22 mouse cellular contexts compared by ENCODE assay signal in the genomic region with DNA sequence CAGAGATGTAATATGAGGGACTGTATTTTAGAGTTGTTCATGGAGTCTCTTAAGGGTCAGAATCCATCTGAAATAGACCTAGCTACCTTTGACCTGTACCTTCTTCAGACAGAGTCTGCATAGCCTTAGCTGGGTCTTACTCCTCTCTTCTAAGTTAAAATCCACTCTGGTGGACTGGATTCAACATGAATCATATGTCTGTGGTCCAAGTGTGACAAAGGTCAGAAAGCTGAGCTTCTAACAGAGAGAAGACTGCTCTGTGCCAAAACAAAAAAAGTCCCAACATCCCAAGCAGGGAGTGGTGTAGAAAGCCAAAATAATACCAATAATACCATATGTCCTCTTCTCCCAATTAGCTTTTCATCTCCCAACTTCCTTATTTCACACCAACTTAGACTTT.
DNase-seq lines count a peak whose midpoint lies in the region; ATAC-seq lines count a peak whose summit lies in the region.
"Had no signal": no experiment of that assay in that cellular context is flagged by ENCODE, and none has a peak within 500 bp of the region (broad histone marks: within the 10 kb centered on the region; RNA-seq: fewer than 3 reads in every experiment).

No protein-coding gene starts in this region.

- intact Hi-C loops in heart, postnatal 10 days (cut with DNase I), result no loop called here

- H3K4me1 ChIP-seq in heart, embryonic 12.5 days (replicated peaks), result no peaks in the 10 kb centered on the region
- H3K4me1 ChIP-seq in kidney, embryonic 14.5 days (ENCODE audit: control insufficient read depth, insufficient read depth, low read length), result no peaks in the 10 kb centered on the region
- H3K4me1 ChIP-seq: embryonic facial prominence, embryonic 12.5 days; forebrain, embryonic 13.5 days; heart, embryonic 15.5 days; hindbrain, embryonic 12.5 days had no signal

- ATAC-seq in heart, embryonic 12.5 days (ENCODE audit: insufficient number of reproducible peaks, low FRiP score), result no peak
- ATAC-seq in kidney, embryonic 14.5 days (ENCODE audit: low FRiP score, low TSS enrichment), result no peak
- ATAC-seq: forebrain, embryonic 13.5 days; inflammation-experienced regulatory T-cells, adult 6 months had no signal

- H3K27ac ChIP-seq in heart, embryonic 12.5 days (ENCODE audit: poor library complexity, severe bottlenecking), result no peak overlapping the region
- no peak overlapping the region for H3K27ac ChIP-seq in kidney, embryonic 14.5 days (ENCODE audit: low read depth, low read length)
- H3K27ac ChIP-seq: embryonic facial prominence, embryonic 12.5 days; forebrain, embryonic 13.5 days; heart, embryonic 15.5 days; hindbrain, embryonic 12.5 days; layer of hippocampus, adult 2 months; macrophage; midbrain, embryonic 10.5 days; stomach, postnatal 0 days had no signal

- no peak overlapping the region for H3K4me2 ChIP-seq in heart, embryonic 12.5 days
- no peak overlapping the region for H3K4me2 ChIP-seq in kidney, embryonic 14.5 days (replicated peaks; ENCODE audit: low read depth, low read length)
- H3K4me2 ChIP-seq: embryonic facial prominence, embryonic 12.5 days; forebrain, embryonic 13.5 days; heart, embryonic 15.5 days; hindbrain, embryonic 12.5 days had no signal

- DNase-seq in heart, adult 11 months, result peak; percentile 91
- DNase-seq in kidney, adult 9 months, result peak; percentile 51
- peak; percentile 76 for DNase-seq in NIH3T3 (ENCODE audit: low read depth)
- DNase-seq in heart, postnatal 10 days, result peak; percentile 53 to 57
- DNase-seq in right cerebral cortex, adult 2 months (ENCODE audit: low spot score in 2 of 2), result no peak
- DNase-seq: cerebellum, adult 11 months; cerebellum, postnatal 10 days; gastrocnemius, postnatal 14 days; kidney, postnatal 10 days; layer of hippocampus, postnatal 36 days had no signal

- H3K27me3 ChIP-seq in heart, embryonic 12.5 days (replicated peaks), result no peaks in the 10 kb centered on the region
- no peaks in the 10 kb centered on the region for H3K27me3 ChIP-seq in kidney, embryonic 14.5 days (ENCODE audit: control insufficient read depth, insufficient read depth, low read length)
- H3K27me3 ChIP-seq: embryonic facial prominence, embryonic 12.5 days; forebrain, embryonic 13.5 days; heart, embryonic 15.5 days; hindbrain, embryonic 12.5 days had no signal

- H3K9me3 ChIP-seq in heart, embryonic 12.5 days (replicated peaks), result no peaks in the 10 kb centered on the region
- no peaks in the 10 kb centered on the region for H3K9me3 ChIP-seq in kidney, embryonic 14.5 days (ENCODE audit: control insufficient read depth, low read length)
- H3K9me3 ChIP-seq: embryonic facial prominence, embryonic 12.5 days; forebrain, embryonic 13.5 days; heart, embryonic 15.5 days; hindbrain, embryonic 12.5 days; midbrain, embryonic 10.5 days had no signal

- no peak overlapping the region for H3K9ac ChIP-seq in heart, embryonic 12.5 days
- no peak overlapping the region for H3K9ac ChIP-seq in kidney, embryonic 14.5 days (ENCODE audit: low read depth, low read length)
- H3K9ac ChIP-seq: embryonic facial prominence, embryonic 12.5 days; forebrain, embryonic 13.5 days; heart, embryonic 15.5 days; hindbrain, embryonic 12.5 days had no signal

- no peaks in the 10 kb centered on the region for H3K36me3 ChIP-seq in heart, embryonic 12.5 days
- H3K36me3 ChIP-seq in kidney, embryonic 14.5 days (ENCODE audit: control insufficient read depth, insufficient read depth, low read length), result no peaks in the 10 kb centered on the region
- H3K36me3 ChIP-seq: embryonic facial prominence, embryonic 12.5 days; heart, embryonic 15.5 days; hindbrain, embryonic 12.5 days; midbrain, embryonic 10.5 days had no signal

- H3K4me3 ChIP-seq in heart, embryonic 12.5 days, result no peak overlapping the region
- H3K4me3 ChIP-seq in kidney, embryonic 14.5 days (ENCODE audit: low read length), result no peak overlapping the region
- H3K4me3 ChIP-seq: embryonic facial prominence, embryonic 12.5 days; erythroblast, embryonic 14.5 days; forebrain, embryonic 13.5 days; heart, embryonic 15.5 days; hindbrain, embryonic 12.5 days; layer of hippocampus, adult 2 months; midbrain, embryonic 10.5 days had no signal

Comparison
In these comparisons a context has a peak if more than half of its experiments do, and no peak if none do; other contexts are left out.
1. DNase-seq: peak in heart, adult 11 months (single experiment), kidney, adult 9 months (single experiment), NIH3T3 (single experiment) and heart, postnatal 10 days (2 of 2); none in right cerebral cortex, adult 2 months (0 of 2).